Mouse (Mus musculus): ENCODE measurements around the gene Il24.

GRCm38 (mm10) chr1:130864741-130865140, 22.5 kb downstream of the Il24 start:
- no peak for TF ChIP-seq CTCF (IDR thresholded peaks at IDR 0.05; ENCODE audit: extremely low read depth, insufficient read depth, insufficient read length, insufficient replicate concordance)
- TF ChIP-seq POLR2A (IDR thresholded peaks at IDR 0.05; ENCODE audit: low read depth, low read length), result no peak

Data from spleen, adult 2 months (tissue).